Mouse (Mus musculus) olfactory bulb, adult 2 months (tissue): ENCODE results near the gene Vav3.

Experiments
- CTCF ChIP-seq: fragments of 200-500 bp; IDR thresholded peaks from 2 replicates; pipeline ENCODE4 v1.5.1; 2012; ENCODE audit warnings: low read depth, mild to moderate bottlenecking, low read length, moderate library complexity; ENCODE audit not compliant: insufficient read depth
- POLR2A ChIP-seq: fragments of 200-500 bp; IDR thresholded peaks from 2 replicates; pipeline ENCODE4 v1.6.1; 2012; ENCODE audit warnings: mild to moderate bottlenecking, low read depth, low read length, moderate library complexity; ENCODE audit not compliant: insufficient read depth

- TF ChIP-seq CTCF (no peak), POLR2A (no peak)
Observed at GRCm38 (mm10) chr3:109488750-109489171, 148.3 kb downstream of the Vav3 start.
